Mouse (Mus musculus): ENCODE results near the gene Mthfr. TPM values are rescaled to one million over a fixed set of nuclear protein-coding genes. Genes with fewer than 3 reads are reported as not detected.

The Mthfr gene
- total and polyA plus RNA-seq, 3 experiments = 15.3 to 17.0 (median 16.3) TPM

- DNase-seq (ENCODE audit: extremely low read depth) = no peak
- no peaks in the 10 kb centered on the region for H3K27me3 ChIP-seq (replicated peaks)
- H3K27ac ChIP-seq (ENCODE audit: insufficient read depth, low read depth) = no peak overlapping the region
- no peak overlapping the region for H3K9ac ChIP-seq (ENCODE audit: insufficient read depth, low read depth)
- peaks cover 48 to 84% of the 10 kb centered on the region in 2 experiments for H3K36me3 ChIP-seq (replicated peaks in 1 of 2; ENCODE audit: control insufficient read depth in 1 of 2, insufficient read depth in 1 of 2, low read length in 1 of 2)
- H3K4me2 ChIP-seq (ENCODE audit: insufficient read depth, low read depth, poor library complexity, severe bottlenecking) = no peak overlapping the region
- TF ChIP-seq E2F4 (IDR thresholded peaks at IDR 0.05; ENCODE audit: insufficient replicate concordance, low read depth, low read length) = no peak
- TF ChIP-seq HCFC1 (IDR thresholded peaks at IDR 0.05; ENCODE audit: low read depth, low read length) = no peak
- no peak for TF ChIP-seq MAZ (IDR thresholded peaks at IDR 0.05; ENCODE audit: low read depth, low read length)
- no peak for TF ChIP-seq JUN (IDR thresholded peaks at IDR 0.05; ENCODE audit: insufficient read depth, low read depth, low read length)
- TF ChIP-seq CTCF (conservative IDR thresholded peaks at IDR 0.05 in 1 of 2, IDR thresholded peaks at IDR 0.05 in 1 of 2; ENCODE audit: low read depth in 2 of 2, low read length in 2 of 2) = no peak
- TF ChIP-seq KAT2A (IDR thresholded peaks at IDR 0.05; ENCODE audit: insufficient replicate concordance, low read length) = no peak
- no peaks in the 10 kb centered on the region for H3K4me1 ChIP-seq (ENCODE audit: control insufficient read depth in 1 of 2, insufficient read depth in 2 of 2)
- H3K9me3 ChIP-seq (replicated peaks; ENCODE audit: low read length) = no peaks in the 10 kb centered on the region
- H3K4me3 ChIP-seq (replicated peaks in 1 of 3; ENCODE audit: low read depth in 2 of 3, low read length in 2 of 3, poor library complexity in 1 of 3) = no peak overlapping the region
- in situ Hi-C loops (cut with MboI; ENCODE audit: low pct_ligation_motif_present, low pct_unique_long_range_greater_than_20kb, low sequenced_read_pairs) = loop anchor here (5.0 kb wide), 1 partner anchor 42 kb away; no protein-coding TSS in a partner anchor
- dilution Hi-C loops (cut with MboI; ENCODE audit: extremely low pct_ligation_motif_present, extremely low pct_unique_long_range_greater_than_20kb, low sequenced_read_pairs) = no loop called here
- H3K79me2 ChIP-seq (replicated peaks; ENCODE audit: control insufficient read depth, extremely low read depth, insufficient read depth, poor library complexity, severe bottlenecking) = no peaks in the 10 kb centered on the region
Observed at GRCm38 (mm10) chr4:148004361-148004760, 34.5 kb upstream of the Mthfr start.

- H3K9ac ChIP-seq (ENCODE audit: insufficient read depth, low read depth) = no peak overlapping the region
- in situ Hi-C loops (cut with MboI; ENCODE audit: low pct_ligation_motif_present, low pct_unique_long_range_greater_than_20kb, low sequenced_read_pairs) = no loop called here
- dilution Hi-C loops (cut with MboI; ENCODE audit: extremely low pct_ligation_motif_present, extremely low pct_unique_long_range_greater_than_20kb, low sequenced_read_pairs) = no loop called here
- no peaks in the 10 kb centered on the region for H3K9me3 ChIP-seq (replicated peaks; ENCODE audit: low read length)
- no peaks in the 10 kb centered on the region for H3K4me1 ChIP-seq (ENCODE audit: control insufficient read depth in 1 of 2, insufficient read depth in 2 of 2)
- H3K79me2 ChIP-seq (replicated peaks; ENCODE audit: control insufficient read depth, extremely low read depth, insufficient read depth, poor library complexity, severe bottlenecking) = no peaks in the 10 kb centered on the region
- DNase-seq (ENCODE audit: extremely low read depth) = no peak
- no peak overlapping the region for H3K4me2 ChIP-seq (ENCODE audit: insufficient read depth, low read depth, poor library complexity, severe bottlenecking)
- peak in 1 of 2 experiments; percentile 70; a peak in 2 of 4 replicates for TF ChIP-seq CTCF (conservative IDR thresholded peaks at IDR 0.05 in 1 of 2, IDR thresholded peaks at IDR 0.05 in 1 of 2; ENCODE audit: low read depth in 2 of 2, low read length in 2 of 2)
- TF ChIP-seq RAD21 (IDR thresholded peaks at IDR 0.05; ENCODE audit: low read depth, low read length) = peak; percentile 60
- peak; percentile 71 for TF ChIP-seq SMC3 (IDR thresholded peaks at IDR 0.05; ENCODE audit: low read depth, low read length)
- no peak for TF ChIP-seq USF1 (IDR thresholded peaks at IDR 0.05; ENCODE audit: low read depth, low read length)
- no peak for TF ChIP-seq MAX (IDR thresholded peaks at IDR 0.05; ENCODE audit: low read length)
- TF ChIP-seq NELFE (IDR thresholded peaks at IDR 0.05; ENCODE audit: low read depth, low read length) = 0 out of 2 replicates have a peak, but pooled peaks have one; percentile 17
- H3K4me3 ChIP-seq (replicated peaks in 1 of 3; ENCODE audit: low read depth in 2 of 3, low read length in 2 of 3, poor library complexity in 1 of 3) = no peak overlapping the region
- H3K27me3 ChIP-seq (replicated peaks) = no peaks in the 10 kb centered on the region
- peaks cover 85 to 100% of the 10 kb centered on the region in 2 experiments for H3K36me3 ChIP-seq (replicated peaks in 1 of 2; ENCODE audit: control insufficient read depth in 1 of 2, insufficient read depth in 1 of 2, low read length in 1 of 2)
- no peak overlapping the region for H3K27ac ChIP-seq (ENCODE audit: insufficient read depth, low read depth)
Observed at GRCm38 (mm10) chr4:148008412-148008811, 30.5 kb upstream of the Mthfr start.

GRCm38 (mm10) chr4:148009641-148010040, 29.2 kb upstream of the Mthfr start:
- dilution Hi-C loops (cut with MboI; ENCODE audit: extremely low pct_ligation_motif_present, extremely low pct_unique_long_range_greater_than_20kb, low sequenced_read_pairs) (no loop called here), in situ Hi-C loops (cut with MboI; ENCODE audit: low pct_ligation_motif_present, low pct_unique_long_range_greater_than_20kb, low sequenced_read_pairs) (no loop called here)
- H3K9me3 ChIP-seq (replicated peaks; ENCODE audit: low read length) = no peaks in the 10 kb centered on the region
- H3K9ac ChIP-seq (ENCODE audit: insufficient read depth, low read depth) = no peak overlapping the region
- H3K27me3 ChIP-seq (replicated peaks) = no peaks in the 10 kb centered on the region
- no peaks in the 10 kb centered on the region for H3K4me1 ChIP-seq (ENCODE audit: control insufficient read depth in 1 of 2, insufficient read depth in 2 of 2)
- H3K4me3 ChIP-seq (replicated peaks in 1 of 3; ENCODE audit: low read depth in 2 of 3, low read length in 2 of 3, poor library complexity in 1 of 3) = no peak overlapping the region
- no peak overlapping the region for H3K4me2 ChIP-seq (ENCODE audit: insufficient read depth, low read depth, poor library complexity, severe bottlenecking)
- TF ChIP-seq HCFC1 (IDR thresholded peaks at IDR 0.05; ENCODE audit: low read depth, low read length) (no peak), JUND (conservative IDR thresholded peaks at IDR 0.05; ENCODE audit: low read depth, low read length) (no peak), MXI1 (IDR thresholded peaks at IDR 0.05; ENCODE audit: low read depth, low read length) (no peak), EP300 (IDR thresholded peaks at IDR 0.05; ENCODE audit: low read length) (no peak), CHD1 (IDR thresholded peaks at IDR 0.05; ENCODE audit: low read depth, low read length) (no peak), SMC3 (IDR thresholded peaks at IDR 0.05; ENCODE audit: low read depth, low read length) (no peak)
- H3K79me2 ChIP-seq (replicated peaks; ENCODE audit: control insufficient read depth, extremely low read depth, insufficient read depth, poor library complexity, severe bottlenecking) = no peaks in the 10 kb centered on the region
- H3K27ac ChIP-seq (ENCODE audit: insufficient read depth, low read depth) = no peak overlapping the region
- DNase-seq (ENCODE audit: extremely low read depth) = no peak
- H3K36me3 ChIP-seq (replicated peaks in 1 of 2; ENCODE audit: control insufficient read depth in 1 of 2, insufficient read depth in 1 of 2, low read length in 1 of 2) = peaks cover 93 to 100% of the 10 kb centered on the region in 2 experiments

Measured in CH12.LX (cell line).